Mouse (Mus musculus) E14TG2a.4 (cell line): ENCODE results near the gene Cenpf.
A peak's percentile ranks its signal among the peaks of the same experiment; 100 is the strongest.

Experiments
- H3K27me3 ChIP-seq: 2 replicates; pipeline ENCODE4 v1.6.1; 2014; ENCODE audit warnings: low read length, control low read depth; ENCODE audit not compliant: insufficient read depth
- H3K36me3 ChIP-seq: 2 replicates; pipeline ENCODE4 v1.6.1; 2014; ENCODE audit warnings: low read length, control low read depth; ENCODE audit not compliant: insufficient read depth
- H3K4me1 ChIP-seq: replicated peaks from 2 replicates; pipeline ENCODE4 v1.6.1; 2014; ENCODE audit warnings: low read depth, low read length, control low read depth
- H3K4me3 ChIP-seq: replicated peaks from 2 replicates; pipeline ENCODE4 v1.5.1; 2014; ENCODE audit warnings: mild to moderate bottlenecking, low read length
- H3K9me3 ChIP-seq: 2 replicates; pipeline ENCODE4 v1.6.1; 2014; ENCODE audit warnings: low read length, control low read depth
- CTCF ChIP-seq: conservative IDR thresholded peaks from 2 replicates; pipeline ENCODE4 v1.5.1; 2014; ENCODE audit warnings: low read length
- NANOG ChIP-seq: IDR thresholded peaks from 2 replicates; pipeline ENCODE4 v1.6.1; 2014; ENCODE audit warnings: borderline replicate concordance, low read length, mixed read lengths
- POU5F1 ChIP-seq: IDR thresholded peaks from 2 replicates; pipeline ENCODE4 v1.6.1; 2014; ENCODE audit warnings: low read length, borderline replicate concordance

The Cenpf gene

GRCm38 (mm10) chr1:189718600-189718999 lies 30.7 kb upstream of the Cenpf start:
- peaks cover 38% of the 10 kb centered on the region for H3K27me3 ChIP-seq
- no peak overlapping the region for H3K4me3 ChIP-seq
- no peak for TF ChIP-seq CTCF
- no peak for TF ChIP-seq NANOG
- TF ChIP-seq POU5F1 = no peak

GRCm38 (mm10) chr1:189717546-189717945 lies 29.7 kb upstream of the Cenpf start:
- peak overlapping the region; percentile 70 for H3K4me3 ChIP-seq
- peaks cover 7% of the 10 kb centered on the region for H3K9me3 ChIP-seq
- H3K36me3 ChIP-seq = no peaks in the 10 kb centered on the region
- TF ChIP-seq NANOG = no peak
- H3K4me1 ChIP-seq = 0 out of 2 replicates have a peak, but pooled peaks cover 3% of the 10 kb centered on the region
- H3K27me3 ChIP-seq = peaks cover 29% of the 10 kb centered on the region

More at GRCm38 (mm10) chr1:189718600-189718999, 30.7 kb upstream of the Cenpf start:
- Histone ChIP-seq H3K4me1 (0 out of 2 replicates have a peak, but pooled peaks cover 3% of the 10 kb centered on the region), H3K9me3 (peaks cover 7% of the 10 kb centered on the region), H3K36me3 (no peaks in the 10 kb centered on the region)

GRCm38 (mm10) chr1:189715915-189716797 lies 28.3 kb upstream of the Cenpf start:
- Histone ChIP-seq H3K9me3 (peaks cover 7% of the 10 kb centered on the region), H3K4me3 (no peak overlapping the region), H3K4me1 (0 out of 2 replicates have a peak, but pooled peaks cover 3% of the 10 kb centered on the region), H3K27me3 (peaks cover 29% of the 10 kb centered on the region), H3K36me3 (no peaks in the 10 kb centered on the region)
- TF ChIP-seq CTCF (no peak), NANOG (no peak), POU5F1 (no peak)

- H3K36me3 ChIP-seq = no peaks in the 10 kb centered on the region
- no peak overlapping the region for H3K4me3 ChIP-seq
- peaks cover 3% of the 10 kb centered on the region; the same call in 1 of the 2 replicates for H3K4me1 ChIP-seq
- TF ChIP-seq NANOG (no peak), POU5F1 (no peak), CTCF (no peak)
- H3K27me3 ChIP-seq = peaks cover 12% of the 10 kb centered on the region
- no peaks in the 10 kb centered on the region for H3K9me3 ChIP-seq
Measured at GRCm38 (mm10) chr1:189709001-189709400, 21.1 kb upstream of the Cenpf start.

- Histone ChIP-seq H3K9me3 (no peaks in the 10 kb centered on the region), H3K36me3 (no peaks in the 10 kb centered on the region), H3K4me1 (peaks cover 3% of the 10 kb centered on the region; the same call in 1 of the 2 replicates), H3K27me3 (peaks cover 12% of the 10 kb centered on the region), H3K4me3 (no peak overlapping the region)
- no peak for TF ChIP-seq POU5F1
- TF ChIP-seq NANOG = no peak
- no peak for TF ChIP-seq CTCF
Measured at GRCm38 (mm10) chr1:189707419-189707818, 19.5 kb upstream of the Cenpf start.

GRCm38 (mm10) chr1:189707014-189707413 lies 19.1 kb upstream of the Cenpf start:
- no peak overlapping the region for H3K4me3 ChIP-seq
- H3K9me3 ChIP-seq = no peaks in the 10 kb centered on the region
- H3K36me3 ChIP-seq = no peaks in the 10 kb centered on the region
- no peak for TF ChIP-seq NANOG
- no peak for TF ChIP-seq POU5F1
- no peak for TF ChIP-seq CTCF
- H3K27me3 ChIP-seq = peaks cover 14% of the 10 kb centered on the region
- peaks cover 3% of the 10 kb centered on the region; the same call in 1 of the 2 replicates for H3K4me1 ChIP-seq

GRCm38 (mm10) chr1:189706040-189706645 lies 18.3 kb upstream of the Cenpf start:
- Histone ChIP-seq H3K27me3 (peaks cover 16% of the 10 kb centered on the region), H3K36me3 (no peaks in the 10 kb centered on the region), H3K4me1 (peaks cover 3% of the 10 kb centered on the region; the same call in 1 of the 2 replicates), H3K4me3 (no peak overlapping the region), H3K9me3 (no peaks in the 10 kb centered on the region)
- TF ChIP-seq NANOG (no peak), POU5F1 (no peak), CTCF (no peak)

GRCm38 (mm10) chr1:189703591-189703990 lies 15.7 kb upstream of the Cenpf start:
- Histone ChIP-seq H3K4me3 (no peak overlapping the region), H3K36me3 (no peaks in the 10 kb centered on the region), H3K27me3 (peaks cover 16% of the 10 kb centered on the region), H3K4me1 (peaks cover under 1% of the 10 kb centered on the region; the same call in 1 of the 2 replicates), H3K9me3 (no peaks in the 10 kb centered on the region)
- no peak for TF ChIP-seq CTCF
- TF ChIP-seq POU5F1 = no peak
- no peak for TF ChIP-seq NANOG
